Mouse (Mus musculus): ENCODE results near the gene Impg1. TPM values are rescaled to one million over a fixed set of nuclear protein-coding genes. Genes with fewer than 3 reads are reported as not detected.
A peak's percentile ranks its signal among the peaks of the same experiment; 100 is the strongest.

Impg1 gene
- polyA plus RNA-seq, 1 experiment from 2014 or later: 0.10 TPM

DNA sequence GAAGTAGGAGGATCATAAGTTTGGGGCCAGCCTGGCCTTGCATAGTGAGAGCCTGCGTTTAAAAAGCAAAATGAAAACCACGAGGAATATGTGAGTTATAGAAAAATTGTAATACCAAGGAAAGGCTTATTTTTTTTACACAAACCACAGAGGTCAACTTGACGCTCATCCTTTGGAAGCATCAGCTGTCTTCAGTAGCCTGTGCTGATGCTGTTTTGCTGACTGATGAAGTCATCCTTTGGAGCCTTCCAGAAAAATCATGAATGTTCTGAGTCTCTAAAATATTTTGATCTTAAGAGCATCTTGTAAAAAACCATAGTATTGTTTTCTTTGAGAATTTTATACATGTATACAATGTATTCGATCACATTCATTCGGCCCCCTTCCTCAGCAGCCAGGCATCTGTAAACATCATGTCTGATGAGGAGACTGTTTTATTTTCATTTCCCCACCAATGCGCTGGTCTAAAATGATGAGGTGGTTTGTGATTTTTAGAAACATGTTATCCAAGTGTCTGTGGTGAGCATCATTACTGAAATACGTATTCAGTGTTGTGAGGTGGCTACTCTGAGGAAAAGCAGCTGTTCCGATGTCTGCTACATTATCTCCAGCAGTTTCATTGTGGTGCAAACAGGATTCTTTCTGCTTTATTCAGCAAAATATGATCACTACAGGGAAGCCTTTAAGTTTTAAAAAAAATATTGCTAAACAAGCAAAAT lies 190.1 kb downstream of the Impg1 start:
- no peaks in the 10 kb centered on the region for H3K4me1 ChIP-seq
- no peak overlapping the region for H3K9ac ChIP-seq
- 80% methylated on average over 8 of the region's 8 CpGs for WGBS
- H3K4me2 ChIP-seq: no peak overlapping the region
- no peak; the same call in 1 of the 2 replicates for ATAC-seq (replicated peaks; ENCODE audit: low FRiP score)
- H3K36me3 ChIP-seq: peaks cover 45% of the 10 kb centered on the region
- H3K9me3 ChIP-seq (replicated peaks): no peaks in the 10 kb centered on the region
- no peaks in the 10 kb centered on the region for H3K27me3 ChIP-seq
- H3K4me3 ChIP-seq (replicated peaks): no peak overlapping the region
- no peak overlapping the region for H3K27ac ChIP-seq

DNA sequence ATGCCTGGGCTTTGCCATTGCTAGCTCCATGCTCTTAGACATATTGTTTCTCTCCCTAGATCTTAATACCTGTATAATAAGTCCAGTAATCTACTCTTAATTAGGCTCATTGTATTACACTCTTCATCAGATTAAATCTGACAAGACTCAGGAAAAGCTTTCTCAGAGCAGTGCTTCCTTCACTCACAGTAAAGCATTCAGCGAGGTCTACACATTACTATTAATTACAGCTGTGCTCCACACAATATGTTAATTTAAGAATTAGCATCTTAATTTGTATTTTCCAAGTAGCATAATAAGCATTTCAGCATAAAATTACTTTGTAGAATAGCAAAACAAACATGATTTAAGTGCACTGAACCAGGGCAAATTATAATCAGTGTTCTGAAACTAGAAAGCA lies 192.3 kb downstream of the Impg1 start:
- no peak for ATAC-seq (replicated peaks; ENCODE audit: low FRiP score)
- Histone ChIP-seq H3K4me3 (replicated peaks) (no peak overlapping the region), H3K4me2 (no peak overlapping the region), H3K27me3 (no peaks in the 10 kb centered on the region), H3K27ac (no peak overlapping the region), H3K36me3 (peaks cover 46% of the 10 kb centered on the region), H3K9ac (no peak overlapping the region), H3K9me3 (replicated peaks) (no peaks in the 10 kb centered on the region), H3K4me1 (no peaks in the 10 kb centered on the region)
- WGBS: 90% methylated on average over 1 of the region's 1 CpGs

DNA sequence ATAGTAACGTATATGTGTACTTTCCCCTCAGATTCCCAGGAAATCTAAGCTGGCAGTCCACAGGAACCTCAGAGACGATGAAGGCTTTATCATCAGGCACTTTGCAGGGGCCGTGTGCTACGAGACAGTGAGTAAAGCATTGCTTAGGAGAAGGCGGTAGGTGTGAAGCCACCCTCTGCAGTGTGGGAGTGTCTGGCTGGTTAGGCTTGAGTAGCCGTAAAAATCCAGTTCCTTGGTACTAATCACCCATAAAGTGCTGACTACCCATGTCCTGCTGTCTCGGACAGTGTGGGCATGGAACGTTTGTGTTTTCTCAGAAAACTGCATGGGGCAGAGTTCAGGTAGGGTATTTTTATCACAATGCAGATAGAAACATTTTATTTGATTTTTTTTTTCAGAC lies 195.7 kb downstream of the Impg1 start:
- H3K4me1 ChIP-seq: no peaks in the 10 kb centered on the region
- no peak overlapping the region for H3K27ac ChIP-seq
- 23% methylated on average over 8 of the region's 8 CpGs for WGBS
- no peaks in the 10 kb centered on the region for H3K9me3 ChIP-seq (replicated peaks)
- H3K27me3 ChIP-seq: no peaks in the 10 kb centered on the region
- H3K9ac ChIP-seq: no peak overlapping the region
- peaks cover 42% of the 10 kb centered on the region for H3K36me3 ChIP-seq
- no peak overlapping the region for H3K4me2 ChIP-seq
- no peak overlapping the region for H3K4me3 ChIP-seq (replicated peaks)
- peak; percentile 91 for ATAC-seq (replicated peaks; ENCODE audit: low FRiP score)

DNA sequence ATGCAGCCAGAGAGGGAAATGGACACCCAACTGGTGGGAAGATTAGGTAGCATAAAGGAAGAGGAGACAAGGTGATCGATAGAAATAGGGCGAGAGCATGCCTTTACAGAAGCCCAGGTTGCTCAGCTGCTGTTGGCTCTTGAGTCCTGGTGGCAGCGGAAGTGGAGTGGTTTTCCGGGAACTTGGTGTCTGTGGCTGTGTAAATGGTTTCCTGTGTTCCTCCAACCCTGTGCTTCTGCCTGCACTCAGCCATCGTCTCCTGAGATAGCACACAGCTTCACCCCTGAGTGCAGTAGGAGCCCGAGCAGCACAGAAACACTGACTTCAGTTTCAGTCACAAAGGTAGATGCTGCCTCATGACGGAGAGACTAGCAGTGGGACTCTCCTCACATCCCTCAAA lies 198.8 kb downstream of the Impg1 start:
- peaks cover 9% of the 10 kb centered on the region for H3K4me1 ChIP-seq
- WGBS: 83% methylated on average over 7 of the region's 7 CpGs
- H3K9ac ChIP-seq: no peak overlapping the region
- no peak overlapping the region for H3K4me3 ChIP-seq (replicated peaks)
- H3K9me3 ChIP-seq (replicated peaks): no peaks in the 10 kb centered on the region
- no peak overlapping the region for H3K27ac ChIP-seq
- no peaks in the 10 kb centered on the region for H3K27me3 ChIP-seq
- ATAC-seq (replicated peaks; ENCODE audit: low FRiP score): no peak
- H3K4me2 ChIP-seq: no peak overlapping the region
- peaks cover 40% of the 10 kb centered on the region for H3K36me3 ChIP-seq

DNA sequence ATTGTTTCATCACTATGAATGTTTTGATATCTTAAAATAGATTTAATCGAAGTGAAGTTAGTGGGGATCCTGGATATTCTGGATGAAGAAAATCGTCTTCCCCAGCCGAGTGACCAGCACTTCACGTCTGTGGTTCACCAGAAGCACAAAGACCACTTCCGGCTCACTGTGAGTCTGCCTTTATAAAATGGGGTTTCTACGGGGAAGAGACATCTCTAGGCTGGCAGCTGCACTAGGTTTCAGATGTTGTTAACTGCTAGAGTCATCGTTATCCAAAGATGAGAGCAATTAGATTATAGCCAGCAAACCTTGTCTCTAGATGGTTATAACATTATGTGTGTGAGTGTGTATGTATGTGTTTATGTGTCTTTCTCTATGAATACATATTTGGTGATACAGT lies 199.2 kb downstream of the Impg1 start:
- no peak overlapping the region for H3K4me2 ChIP-seq
- peaks cover 40% of the 10 kb centered on the region for H3K36me3 ChIP-seq
- no peaks in the 10 kb centered on the region for H3K27me3 ChIP-seq
- no peaks in the 10 kb centered on the region for H3K9me3 ChIP-seq (replicated peaks)
- peaks cover 9% of the 10 kb centered on the region for H3K4me1 ChIP-seq
- 90% methylated on average over 7 of the region's 7 CpGs for WGBS
- H3K4me3 ChIP-seq (replicated peaks): no peak overlapping the region
- ATAC-seq (replicated peaks; ENCODE audit: low FRiP score): no peak
- no peak overlapping the region for H3K27ac ChIP-seq
- no peak overlapping the region for H3K9ac ChIP-seq
